Mouse (Mus musculus) frontal cortex, postnatal 10 days (tissue): ENCODE measurements around the gene Pigq.

Source experiments
- DNase-seq, 2 experiments: peaks; one replicate each; pipeline ENCODE4 v3.0.0; 2022; ENCODE audit warnings: low spot score in 2 of 2, mixed read lengths in 1 of 2

Pigq gene

GRCm38 (mm10) chr17:25958771-25959494, 14.2 kb upstream of the Pigq start:
- DNase-seq = no peak

DNA sequence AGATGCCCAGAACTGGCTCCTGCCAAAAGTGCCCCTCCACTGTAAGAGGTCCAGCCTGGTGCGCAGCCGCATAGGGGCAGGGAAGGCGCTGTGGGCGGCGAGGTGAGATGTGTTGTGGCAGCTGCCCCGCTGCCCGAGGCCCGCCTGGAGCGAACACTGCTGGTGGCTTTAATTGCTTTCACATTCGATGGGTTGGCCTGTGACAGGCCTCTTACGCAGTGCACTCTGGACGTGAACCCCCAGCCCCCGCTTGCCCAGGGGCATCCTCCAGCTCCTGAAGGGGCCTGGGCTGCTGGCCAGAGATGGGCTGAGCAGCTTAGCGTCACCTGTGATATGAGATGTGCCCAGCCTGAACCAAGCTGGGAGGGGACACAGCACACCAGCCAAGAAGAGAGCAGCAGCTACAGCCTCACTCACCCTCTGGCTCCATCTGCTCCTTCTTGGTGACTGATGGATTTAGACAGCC, 12.9 kb upstream of the Pigq start:
- no peak for DNase-seq

DNA sequence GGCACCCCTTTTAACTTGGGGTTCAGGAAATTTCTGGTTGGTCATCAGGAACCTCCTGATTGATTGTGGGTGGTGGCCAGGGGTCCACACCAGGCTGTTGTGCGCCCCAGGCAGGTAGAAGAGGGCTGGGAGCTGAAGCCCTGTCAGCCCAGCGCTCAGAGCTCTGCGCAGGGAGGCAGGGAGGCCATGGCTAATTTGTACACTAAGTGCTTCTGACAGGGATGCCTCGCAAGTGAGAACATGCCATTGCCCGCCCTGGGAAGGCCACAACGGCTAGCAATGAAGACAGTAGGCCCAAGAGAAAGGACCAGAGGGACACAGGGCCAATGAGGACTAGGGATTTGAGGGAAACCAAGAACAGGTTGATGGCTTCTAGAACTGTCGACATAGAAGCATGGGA, 11.9 kb upstream of the Pigq start:
- no peak for DNase-seq

DNA sequence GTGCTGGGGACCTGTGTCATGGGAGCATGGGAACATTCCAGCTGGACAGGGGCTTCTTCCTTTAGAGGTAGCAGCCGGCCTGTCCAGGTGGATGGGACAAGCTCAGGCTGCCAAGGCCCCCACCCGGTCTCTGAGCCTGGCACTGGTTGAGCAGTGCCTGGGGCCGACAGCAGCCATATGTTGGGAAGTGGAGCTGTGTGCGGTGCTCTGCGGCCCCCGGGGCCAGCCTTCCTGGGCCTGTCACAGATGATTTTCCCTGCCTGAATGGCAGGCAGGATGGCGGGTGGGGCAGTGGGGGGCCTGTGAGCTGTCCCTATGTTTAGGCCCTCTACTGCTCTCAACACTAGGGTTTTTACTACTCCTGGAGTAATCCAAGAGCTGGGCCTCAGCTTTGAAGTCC, 11.5 kb upstream of the Pigq start:
- no peak for DNase-seq

DNA sequence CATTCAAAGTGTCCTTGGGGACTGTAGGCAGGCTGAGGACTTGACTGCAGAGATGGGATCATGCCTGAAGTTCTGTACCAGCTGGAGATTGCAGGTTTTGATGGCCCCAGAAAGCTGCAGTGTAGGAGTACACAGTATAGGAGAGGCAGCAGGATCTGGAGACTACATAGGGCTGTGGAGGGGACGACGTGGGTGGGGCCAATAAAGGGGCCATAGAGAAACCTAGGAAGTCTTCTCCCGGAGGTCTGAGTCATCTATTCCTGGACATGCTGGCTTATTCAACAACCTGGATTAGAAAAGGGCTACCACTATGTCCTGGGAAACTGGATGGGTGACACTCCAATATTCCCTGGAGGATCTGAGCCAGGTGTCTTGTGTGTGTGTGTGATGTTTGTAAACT, 11.0 kb upstream of the Pigq start:
- DNase-seq = no peak

DNA sequence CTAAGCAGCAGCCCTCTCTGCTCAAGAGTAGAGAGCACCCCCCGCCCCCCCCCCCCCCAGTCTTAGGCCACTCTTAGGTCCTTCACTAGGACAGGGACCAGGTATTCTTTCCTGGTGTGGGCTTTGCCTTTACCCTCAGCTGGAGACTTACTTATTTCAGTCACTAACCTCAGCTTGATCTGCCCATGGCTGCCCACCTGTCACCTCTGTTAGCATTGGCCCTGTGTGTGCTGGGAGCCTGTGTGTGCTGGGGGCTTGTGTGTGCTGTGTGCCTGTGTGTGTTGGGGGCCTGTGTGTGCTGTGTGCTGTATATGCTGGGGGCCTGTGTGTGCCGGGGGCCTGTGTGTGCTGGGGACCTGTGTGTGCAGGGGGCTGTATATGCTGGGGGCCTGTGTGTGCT, 9.9 kb upstream of the Pigq start:
- no peak for DNase-seq

GRCm38 (mm10) chr17:25953161-25953560, 8.4 kb upstream of the Pigq start:
- no peak for DNase-seq

GRCm38 (mm10) chr17:25951803-25952623, 7.3 kb upstream of the Pigq start, which contains the start of gene A930017K11Rik:
Gene A930017K11Rik (minus strand): TSS chr17:25952565.
- DNase-seq = no peak

- DNase-seq = no peak
These were observed 6.6 kb upstream of the Pigq start for GRCm38 (mm10) chr17:25951225-25951802.

DNA sequence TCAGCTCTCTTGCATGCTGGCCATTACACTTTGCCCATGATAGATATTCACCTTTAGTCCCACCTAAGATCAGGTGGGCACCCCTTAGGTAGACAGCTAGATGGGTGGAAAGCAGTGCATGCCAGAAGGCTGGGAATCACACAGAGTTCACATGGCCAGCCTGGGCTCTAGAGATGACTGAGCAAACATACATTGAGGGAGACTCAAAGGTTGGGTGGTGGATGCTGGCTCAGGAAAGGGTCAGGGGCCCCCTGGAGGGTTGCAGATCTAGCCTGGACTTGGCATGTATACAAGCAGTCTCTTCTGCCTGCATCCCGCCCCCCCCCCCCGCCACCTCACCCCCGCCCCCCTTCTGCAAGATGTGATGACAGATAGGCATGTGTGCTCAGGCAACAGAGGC, 6.0 kb upstream of the Pigq start:
- DNase-seq = no peak

DNA sequence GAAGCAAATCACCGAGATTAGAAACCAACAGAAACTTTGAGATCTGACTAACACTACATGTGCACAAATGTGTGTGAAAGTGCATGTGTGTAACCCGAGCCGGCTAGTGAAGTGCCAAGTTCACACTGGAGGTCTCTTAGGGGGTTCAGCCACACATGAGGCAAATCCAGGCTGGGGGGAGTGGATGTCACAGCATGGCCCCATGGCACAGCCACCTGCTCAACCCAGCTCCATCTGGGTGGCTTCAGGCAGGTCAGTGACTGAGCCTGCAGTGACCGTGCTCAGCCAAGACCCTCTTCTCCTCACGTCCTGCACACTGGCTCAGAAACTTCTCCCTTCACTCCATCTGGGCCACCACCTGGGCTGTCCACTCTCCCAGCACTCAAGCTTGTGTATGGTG, 5.2 kb upstream of the Pigq start:
- DNase-seq = no peak

- no peak for DNase-seq
These were observed 3.3 kb upstream of the Pigq start for GRCm38 (mm10) chr17:25948051-25948450.

DNA sequence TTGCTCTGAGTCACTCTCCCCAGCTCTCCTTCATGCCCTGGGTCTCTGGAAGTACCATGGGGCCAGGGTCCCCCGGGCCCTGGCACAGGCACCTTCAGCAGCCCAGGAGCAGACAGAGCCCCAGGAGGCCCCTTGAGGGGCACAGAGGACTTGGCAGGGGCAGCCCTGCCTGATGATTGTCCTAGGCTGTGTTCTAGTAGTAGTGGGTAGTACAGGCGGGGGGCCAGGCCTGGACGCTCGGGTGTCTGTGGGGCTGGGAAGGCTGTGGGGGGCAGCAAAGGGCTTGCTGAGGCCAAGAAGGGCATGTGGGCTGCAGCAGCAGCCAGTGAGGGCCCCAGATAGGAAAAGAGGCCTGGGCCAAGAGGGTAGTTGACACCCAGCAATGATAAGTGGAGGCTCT, 2.8 kb upstream of the Pigq start:
- DNase-seq = no peak

- no peak for DNase-seq
These were observed 2.2 kb upstream of the Pigq start for GRCm38 (mm10) chr17:25946891-25947290.

GRCm38 (mm10) chr17:25946349-25946748, 1.6 kb upstream of the Pigq start:
- no peak for DNase-seq

DNA sequence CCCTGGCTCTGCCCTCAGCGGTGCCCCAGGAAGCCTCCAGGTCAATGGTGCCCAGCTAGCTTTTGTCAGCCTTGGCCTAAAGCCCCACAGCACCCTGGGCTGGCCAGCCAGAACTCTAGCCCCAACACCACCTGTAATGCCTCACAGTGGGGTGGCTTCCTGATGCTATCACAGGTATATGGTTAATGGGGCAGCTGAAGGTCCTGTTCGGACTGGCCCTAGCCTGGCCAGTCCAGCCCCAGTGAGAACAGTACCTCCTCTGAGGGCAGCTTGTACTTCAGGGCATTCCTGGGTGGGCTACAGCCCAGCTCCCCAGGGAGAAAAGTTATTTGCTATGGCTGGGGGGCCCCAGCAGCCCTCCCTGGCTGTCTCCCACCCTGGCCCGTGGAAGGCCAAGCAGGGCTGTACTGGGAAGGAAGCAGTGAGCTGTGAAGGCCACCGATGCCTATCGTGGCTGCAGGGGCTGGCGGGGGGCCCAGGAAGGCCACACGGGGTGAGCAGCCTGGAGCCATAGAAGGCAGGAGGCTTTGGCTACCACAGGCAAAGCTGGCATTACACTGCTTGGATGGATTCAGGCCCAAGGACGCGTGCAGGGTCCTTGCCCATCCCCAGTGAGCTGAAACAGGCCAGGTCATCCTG, 900 bp upstream of the Pigq start:
- no peak for DNase-seq

DNA sequence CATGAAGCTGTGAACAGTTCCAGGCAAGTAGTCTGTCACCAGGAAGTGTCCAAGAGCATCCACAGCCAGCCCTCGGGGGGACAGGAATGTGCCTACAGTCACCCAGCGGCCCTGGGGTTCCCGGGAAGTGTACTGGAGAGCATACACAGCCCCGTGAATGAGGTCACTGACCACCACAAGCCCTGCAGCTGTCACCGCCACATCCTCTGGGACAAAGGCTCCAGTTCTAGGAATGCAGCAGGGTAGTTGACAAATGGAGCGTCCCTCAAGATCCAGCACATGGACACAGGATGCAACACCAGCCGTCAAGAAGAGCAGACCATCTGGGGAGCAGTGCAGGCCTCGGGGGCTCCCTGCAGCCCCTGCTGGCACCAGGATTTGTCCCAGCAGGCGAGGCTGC, 967 bp downstream of the Pigq start:
- DNase-seq = no peak

GRCm38 (mm10) chr17:25943221-25943620, 1.5 kb downstream of the Pigq start:
- no peak for DNase-seq

- DNase-seq = no peak
These were observed 2.1 kb downstream of the Pigq start for GRCm38 (mm10) chr17:25942597-25943151.

- peak in 1 of 2 experiments; percentile 73 for DNase-seq
These were observed 3.1 kb downstream of the Pigq start for GRCm38 (mm10) chr17:25941511-25942241.

GRCm38 (mm10) chr17:25934526-25934925, 10.2 kb downstream of the Pigq start:
- DNase-seq = no peak
